ENCODE assay signal across 25 mouse cellular contexts in genomic region chr11:55542671-55543070, GRCm38 (mm10).
"Had no signal": no experiment of that assay in that cellular context is flagged by ENCODE, and none has a peak within 500 bp of the region (broad histone marks: within the 10 kb centered on the region; RNA-seq: fewer than 3 reads in every experiment).

No protein-coding gene starts in this region.

- H3K27me3 ChIP-seq: heart, embryonic 13.5 days; heart, embryonic 15.5 days; hindbrain, embryonic 13.5 days; hindbrain, embryonic 15.5 days; limb, embryonic 13.5 days; limb, embryonic 15.5 days; liver, embryonic 12.5 days had no signal

- ATAC-seq: hindbrain, postnatal 0 days; intestine, embryonic 16.5 days; liver, embryonic 12.5 days had no signal

- H3K4me3 ChIP-seq: heart, embryonic 13.5 days; heart, embryonic 15.5 days; hindbrain, embryonic 13.5 days; hindbrain, embryonic 15.5 days; limb, embryonic 13.5 days; limb, embryonic 15.5 days; liver, embryonic 12.5 days had no signal

- H3K9ac ChIP-seq: heart, embryonic 13.5 days; heart, embryonic 15.5 days; hindbrain, embryonic 13.5 days; hindbrain, embryonic 15.5 days; limb, embryonic 13.5 days; limb, embryonic 15.5 days; liver, embryonic 12.5 days; liver, embryonic 14.5 days had no signal

- H3K4me1 ChIP-seq: hindbrain, embryonic 15.5 days; limb, embryonic 13.5 days; limb, embryonic 15.5 days; liver, embryonic 12.5 days had no signal

- H3K27ac ChIP-seq: heart, embryonic 13.5 days; heart, embryonic 15.5 days; hindbrain, embryonic 15.5 days; hindbrain, postnatal 0 days; limb, embryonic 13.5 days; limb, embryonic 15.5 days; liver, embryonic 12.5 days; liver, embryonic 14.5 days had no signal

- DNase-seq: gastrocnemius, postnatal 14 days; gastrocnemius, postnatal 36 days; heart, adult 18-20 months; heart, postnatal 14 days; heart, postnatal 36 days; kidney, adult 11 months; kidney, adult 2 months; kidney, adult 9 months; kidney, postnatal 10 days; kidney, postnatal 25 days; kidney, postnatal 4 days; layer of hippocampus, adult 9-11 months; layer of hippocampus, postnatal 36 days; left cerebral cortex, postnatal 4 days had no signal

- H3K36me3 ChIP-seq: heart, embryonic 13.5 days; heart, embryonic 15.5 days; hindbrain, embryonic 15.5 days; limb, embryonic 13.5 days; limb, embryonic 15.5 days; liver, embryonic 12.5 days had no signal

- H3K4me2 ChIP-seq: heart, embryonic 11.5 days; heart, embryonic 13.5 days; heart, embryonic 15.5 days; hindbrain, embryonic 13.5 days; hindbrain, embryonic 15.5 days; limb, embryonic 13.5 days; limb, embryonic 15.5 days; liver, embryonic 12.5 days had no signal

- H3K9me3 ChIP-seq: heart, embryonic 13.5 days; heart, embryonic 15.5 days; hindbrain, embryonic 15.5 days; limb, embryonic 15.5 days had no signal
